Mouse (Mus musculus): ENCODE measurements around the gene Tbkbp1.

GRCm38 (mm10) chr11:97132185-97132584 lies 19.1 kb downstream of the Tbkbp1 start:
- TF ChIP-seq TCF12 (IDR thresholded peaks at IDR 0.05; ENCODE audit: insufficient read depth, poor library complexity, severe bottlenecking) (no peak), USF1 (IDR thresholded peaks at IDR 0.05; ENCODE audit: low read depth) (no peak), MYOG (IDR thresholded peaks at IDR 0.05; ENCODE audit: control insufficient read depth in 1 of 3, insufficient read depth in 1 of 3, insufficient read length in 2 of 3, low read depth in 2 of 3) (no peak), REST (IDR thresholded peaks at IDR 0.05; ENCODE audit: insufficient read depth, insufficient read length) (no peak), POLR2A (IDR thresholded peaks at IDR 0.05; ENCODE audit: insufficient read length, low read depth) (no peak), E2F4 (IDR thresholded peaks at IDR 0.05; ENCODE audit: insufficient read depth) (no peak), TCF3 (IDR thresholded peaks at IDR 0.05; ENCODE audit: insufficient read length, low read depth) (no peak), MAX (IDR thresholded peaks at IDR 0.05; ENCODE audit: low read depth) (no peak), MYOD1 (IDR thresholded peaks at IDR 0.05; ENCODE audit: control insufficient read depth in 1 of 3, insufficient read length in 2 of 3, low read depth in 2 of 3) (no peak), POLR2AphosphoS2 (IDR thresholded peaks at IDR 0.05; ENCODE audit: insufficient read length, low read depth) (no peak), CEBPB (IDR thresholded peaks at IDR 0.05; ENCODE audit: insufficient read depth, poor library complexity, severe bottlenecking) (no peak), SRF (IDR thresholded peaks at IDR 0.05; ENCODE audit: control insufficient read depth, insufficient read length, low read depth) (no peak)

All from myocyte (in vitro differentiated cells).